Mouse (Mus musculus) left cerebral cortex, adult 2 months (tissue): ENCODE measurements at regions not wholly inside any gene's neighbourhood (a gene's known extent, or its start where the extent isn't known, plus 50 kb on each side); places are given as distances from the start of the nearest gene placed in this dataset.
A peak's percentile ranks its signal among the peaks of the same experiment; 100 is the strongest.

Experiments used
- DNase-seq, 2 experiments: peaks; one replicate each; pipeline ENCODE4 v3.0.0; 2021 to 2022; ENCODE audit warnings: low spot score in 2 of 2, mixed read lengths in 1 of 2; ENCODE audit errors: extremely low spot score in 1 of 2
- H3K27ac ChIP-seq: fragments of 200-600 bp; 2 replicates; pipeline ENCODE4 v1.8.1; 2022
- H3K4me3 ChIP-seq: fragments of 200-600 bp; 2 replicates; pipeline ENCODE4 v1.8.1; 2022
- CTCF ChIP-seq: fragments of 200-600 bp; IDR thresholded peaks from 2 replicates; pipeline ENCODE4 v1.8.1; 2022; ENCODE audit warnings: antibody characterized with exemption, mild to moderate bottlenecking, moderate library complexity
- intact Hi-C: fragments of 180-260 bp; cut with DNase I; formaldehyde crosslinking; loops from one replicate; pipeline ENCODE4 v1.15.1; 2025

DNA sequence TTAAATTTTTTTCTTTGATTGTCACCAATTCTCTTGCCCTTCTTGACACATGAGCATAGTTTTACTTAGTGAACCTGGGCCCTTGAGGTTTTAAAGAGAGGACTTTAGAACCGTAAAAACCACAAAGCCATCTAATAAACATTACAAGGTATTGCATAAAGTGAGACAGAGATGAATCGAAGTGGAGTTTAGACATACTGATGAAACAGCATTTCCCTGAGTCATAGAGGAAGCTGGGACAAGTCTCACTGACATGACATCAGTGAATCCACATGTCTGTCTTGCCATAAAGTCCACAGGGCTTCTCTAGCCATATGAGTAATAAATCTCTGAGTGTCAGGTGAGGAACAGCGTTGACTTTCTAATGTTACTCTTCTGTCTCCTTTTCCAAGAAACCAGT is 128.4 kb downstream of the Btc start:
- TF ChIP-seq CTCF: no peak
- H3K27ac ChIP-seq: no peak overlapping the region
- no peak for DNase-seq
- no peak overlapping the region for H3K4me3 ChIP-seq
- intact Hi-C loops: no loop called here

GRCm38 (mm10) chr5:91278466-91278865 is 124.3 kb downstream of the Btc start:
- TF ChIP-seq CTCF: no peak
- H3K4me3 ChIP-seq: no peak overlapping the region
- intact Hi-C loops: no loop called here
- DNase-seq: no peak
- no peak overlapping the region for H3K27ac ChIP-seq

- Histone ChIP-seq H3K4me3 (no peak overlapping the region), H3K27ac (no peak overlapping the region)
- no peak for TF ChIP-seq CTCF
- no peak for DNase-seq
- intact Hi-C loops: no loop called here
Observed at GRCm38 (mm10) chr5:91279464-91279863, 123.3 kb downstream of the Btc start.

GRCm38 (mm10) chr5:91282969-91283368 is 119.8 kb downstream of the Btc start:
- no peak for TF ChIP-seq CTCF
- Histone ChIP-seq H3K27ac (no peak overlapping the region), H3K4me3 (no peak overlapping the region)
- intact Hi-C loops: no loop called here
- DNase-seq: no peak

- Histone ChIP-seq H3K4me3 (no peak overlapping the region), H3K27ac (no peak overlapping the region)
- no peak for TF ChIP-seq CTCF
- intact Hi-C loops: no loop called here
- DNase-seq: no peak
Observed at GRCm38 (mm10) chr5:91293073-91293472, 109.7 kb downstream of the Btc start.

DNA sequence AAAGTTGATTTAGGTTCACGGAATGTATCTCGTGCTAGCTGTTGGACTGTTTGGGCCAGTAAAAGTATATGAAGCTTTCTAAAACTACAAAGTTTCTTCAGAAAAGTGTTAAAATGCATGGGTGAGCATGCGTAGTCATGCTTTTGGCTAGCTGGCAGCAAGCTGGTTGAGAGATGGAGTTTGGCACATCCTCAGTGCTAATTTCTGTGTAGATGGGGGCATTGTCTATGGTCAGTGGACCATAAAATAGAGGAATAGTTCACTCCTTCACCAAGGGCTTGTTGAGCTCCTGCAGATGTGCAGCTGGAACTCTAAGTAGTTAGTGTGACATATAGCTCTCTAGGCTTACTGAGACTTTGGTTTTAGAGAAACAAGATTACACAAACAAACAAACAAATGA is 107.8 kb downstream of the Btc start:
- Histone ChIP-seq H3K4me3 (no peak overlapping the region), H3K27ac (no peak overlapping the region)
- TF ChIP-seq CTCF: no peak
- DNase-seq: no peak
- intact Hi-C loops: no loop called here

GRCm38 (mm10) chr5:91297068-91297467 is 105.7 kb downstream of the Btc start:
- DNase-seq: peak in 1 of 2 experiments; percentile 42
- Histone ChIP-seq H3K4me3 (no peak overlapping the region), H3K27ac (no peak overlapping the region)
- no peak for TF ChIP-seq CTCF
- intact Hi-C loops: no loop called here

DNA sequence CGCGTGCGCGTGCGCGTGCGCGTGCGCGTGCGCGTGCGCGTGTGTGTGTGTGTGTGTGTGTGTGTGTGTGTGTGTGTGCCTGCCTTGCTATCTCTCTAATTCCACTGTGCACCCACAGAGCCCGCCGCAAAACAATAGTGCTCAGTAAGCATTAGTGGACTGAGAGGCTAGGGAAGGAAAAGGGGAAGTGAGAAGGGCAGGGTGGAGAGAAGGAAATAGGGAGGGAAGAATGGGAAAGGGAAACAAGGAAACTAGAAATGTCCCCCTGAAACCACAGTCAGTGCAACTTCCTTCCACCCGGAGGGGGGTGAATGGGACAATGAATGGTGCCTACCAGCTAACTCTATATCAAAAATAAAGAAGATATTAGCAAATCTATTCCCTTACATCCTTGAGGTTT is 100.7 kb downstream of the Btc start:
- TF ChIP-seq CTCF: no peak
- intact Hi-C loops: loop anchor here (10.0 kb wide), 1 partner anchor 637 kb away; no protein-coding TSS in a partner anchor
- no peak for DNase-seq
- Histone ChIP-seq H3K4me3 (no peak overlapping the region), H3K27ac (no peak overlapping the region)

- intact Hi-C loops: loop anchor here (10.0 kb wide), 1 partner anchor 638 kb away; no protein-coding TSS in a partner anchor
- TF ChIP-seq CTCF: no peak
- Histone ChIP-seq H3K27ac (no peak overlapping the region), H3K4me3 (no peak overlapping the region)
- no peak for DNase-seq
Observed at GRCm38 (mm10) chr5:91302943-91303342, 99.9 kb downstream of the Btc start.

GRCm38 (mm10) chr5:91303702-91304101 is 99.1 kb downstream of the Btc start:
- H3K27ac ChIP-seq: no peak overlapping the region
- no peak overlapping the region for H3K4me3 ChIP-seq
- intact Hi-C loops: loop anchor here (10.0 kb wide), 1 partner anchor 639 kb away; no protein-coding TSS in a partner anchor
- TF ChIP-seq CTCF: no peak
- DNase-seq: no peak

DNA sequence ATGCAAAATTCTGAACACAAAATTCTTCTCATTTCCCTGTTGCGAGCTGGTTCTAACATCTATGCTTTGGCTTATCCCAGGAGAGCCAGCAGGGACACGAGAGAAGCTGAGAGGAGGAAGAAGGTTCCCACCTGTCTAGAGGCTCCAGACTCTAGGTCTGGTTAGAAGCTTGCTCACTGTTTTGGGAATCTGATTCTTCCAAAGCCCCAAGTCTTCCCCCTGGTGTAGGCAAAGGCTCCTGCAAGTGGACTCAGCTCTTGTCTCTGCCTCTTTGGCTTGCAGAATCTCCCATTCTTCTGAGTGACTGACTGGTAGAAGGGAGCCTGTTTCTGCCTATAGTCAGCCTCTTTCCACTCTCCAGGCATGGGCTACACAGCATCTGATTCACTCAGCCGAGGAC is 95.8 kb downstream of the Btc start:
- DNase-seq: no peak
- H3K27ac ChIP-seq: no peak overlapping the region
- TF ChIP-seq CTCF: no peak; the same call in 1 of the 2 replicates
- no peak overlapping the region for H3K4me3 ChIP-seq
- intact Hi-C loops: loop anchor here (2.0 to 10.0 kb wide), 3 partner anchors 270 to 642 kb away; no protein-coding TSS in a partner anchor
